Mouse (Mus musculus) heart, adult 8-10 months (tissue): ENCODE results near the gene Prdm5. TPM values are rescaled to one million over a fixed set of nuclear protein-coding genes. Genes with fewer than 3 reads are reported as not detected.
A peak's percentile ranks its signal among the peaks of the same experiment; 100 is the strongest.

Source experiments
- DNase-seq: peaks from one replicate; pipeline ENCODE4 v3.0.0; 2022; ENCODE audit warnings: low spot score
- total RNA-seq, 4 experiments: library from RNA; stranded (reverse); gene quantifications; 2 replicates each; pipeline ENCODE4 v1.2.4; 2022

The Prdm5 gene
- total RNA-seq = 10 to 100 TPM in 1 of 4 experiments, 1 to 10 TPM in 3; 5.2 to 10.1 (median 8.9) TPM

DNA sequence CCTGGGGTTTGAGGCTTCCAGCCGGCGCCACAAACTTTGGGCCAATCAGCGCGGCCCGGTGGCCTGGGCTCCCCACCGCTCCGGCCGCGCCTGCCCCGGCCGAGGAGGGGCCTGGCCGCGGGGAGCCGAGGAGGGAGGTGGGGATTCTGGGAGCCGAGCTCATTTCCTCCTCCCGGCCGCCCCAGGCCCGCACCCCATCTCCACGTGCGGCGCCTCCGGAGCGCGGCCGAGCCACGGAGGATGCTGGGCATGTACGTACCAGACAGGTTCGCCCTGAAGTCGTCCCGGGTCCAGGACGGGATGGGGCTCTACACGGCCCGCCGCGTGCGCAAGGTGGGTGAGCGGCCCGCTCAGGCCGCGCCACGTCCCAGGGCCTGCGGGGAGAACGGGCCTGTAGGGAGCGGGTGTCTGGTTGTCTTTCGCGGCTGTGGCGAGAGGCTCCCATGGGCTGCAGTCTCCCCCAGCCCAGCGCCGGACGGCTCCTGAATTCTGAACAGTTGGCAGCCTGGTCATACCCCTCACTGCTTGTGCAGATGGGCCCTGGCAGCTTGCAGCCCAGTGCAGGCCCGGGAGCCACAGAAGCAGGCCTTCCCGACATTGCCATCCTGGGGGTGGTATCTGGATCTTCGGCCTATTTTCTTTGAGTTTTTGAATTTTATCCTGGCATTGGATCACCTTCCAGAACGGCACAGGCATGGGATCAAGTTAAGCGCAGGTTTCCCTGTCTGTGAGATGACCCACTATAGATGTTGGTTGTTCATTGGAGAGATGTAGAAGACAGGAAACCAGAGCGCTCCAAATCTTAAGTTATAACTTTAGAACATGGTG lies at the start of gene Prdm5:
Gene Prdm5 (plus strand): TSS at position 128 of the 828 bp plus-strand sequence.
- DNase-seq = peak; percentile 47

DNA sequence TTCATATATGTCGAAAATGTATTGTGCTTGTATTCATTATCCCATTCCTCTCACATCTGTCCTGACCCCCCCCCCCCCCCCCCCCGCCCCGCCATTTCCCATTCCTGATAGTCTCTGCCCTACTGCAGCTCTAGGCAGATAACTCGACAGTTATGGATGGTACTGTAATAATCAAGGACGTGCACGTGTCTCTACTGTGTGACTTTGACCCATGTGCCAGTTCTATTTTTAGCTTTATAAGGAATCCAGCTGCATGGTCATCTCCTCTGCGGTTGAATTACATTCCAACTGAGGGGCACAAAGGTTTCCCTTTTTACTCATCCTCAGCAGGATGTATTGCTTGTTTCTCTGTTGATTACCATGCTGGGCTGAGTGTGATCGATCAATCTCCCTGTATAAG lies 39.3 kb upstream of the Prdm5 start:
- DNase-seq = peak; percentile 28

DNA sequence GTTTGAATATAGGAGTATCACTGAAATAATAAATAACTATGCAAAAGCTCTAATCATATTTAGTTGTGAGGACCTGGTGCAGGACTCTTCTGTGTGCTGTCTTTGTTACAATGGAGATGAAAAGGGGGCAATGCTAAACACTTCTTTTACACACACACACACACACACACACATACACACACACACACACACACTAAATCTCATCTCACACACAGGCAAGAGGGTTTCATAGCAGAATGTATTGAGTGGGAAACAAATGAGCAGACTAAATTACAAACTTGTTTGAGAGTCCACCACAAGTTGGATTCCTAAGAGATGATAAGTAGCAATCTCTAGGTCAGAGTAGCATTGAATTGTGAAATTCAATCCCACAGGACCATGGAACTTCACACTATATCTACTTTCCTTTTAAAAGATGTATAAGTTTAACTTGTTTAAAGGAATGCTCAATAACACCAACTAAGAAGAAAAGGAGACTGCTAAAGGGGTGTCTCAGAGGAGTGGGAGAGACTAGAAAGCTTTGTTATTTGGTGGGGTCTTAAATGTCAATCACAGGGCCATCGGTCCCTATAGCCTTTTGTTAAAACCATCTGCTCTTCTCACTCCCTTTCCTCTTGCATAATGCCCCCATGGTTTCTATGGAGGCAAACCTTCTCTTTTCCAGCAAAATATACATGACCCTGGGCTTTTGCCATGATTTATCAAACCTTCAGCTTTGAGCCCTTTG lies 35.5 kb upstream of the Prdm5 start:
- DNase-seq = no peak

DNA sequence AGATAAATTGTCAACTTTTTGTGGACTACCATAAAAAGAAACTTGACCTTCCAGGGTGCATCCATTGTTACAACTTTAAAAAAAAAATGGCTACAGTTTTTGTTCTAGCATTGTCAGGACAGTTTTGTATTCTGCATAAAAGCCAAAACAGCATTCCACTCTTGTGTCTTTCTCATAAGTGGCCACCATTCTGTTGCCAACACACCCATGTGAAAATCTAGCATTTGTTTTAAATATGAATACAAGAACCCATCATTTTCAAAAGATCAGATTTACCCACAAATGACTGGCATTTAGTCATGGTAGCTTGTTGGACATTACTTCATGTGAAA lies 35.0 kb upstream of the Prdm5 start:
- DNase-seq = no peak

DNA sequence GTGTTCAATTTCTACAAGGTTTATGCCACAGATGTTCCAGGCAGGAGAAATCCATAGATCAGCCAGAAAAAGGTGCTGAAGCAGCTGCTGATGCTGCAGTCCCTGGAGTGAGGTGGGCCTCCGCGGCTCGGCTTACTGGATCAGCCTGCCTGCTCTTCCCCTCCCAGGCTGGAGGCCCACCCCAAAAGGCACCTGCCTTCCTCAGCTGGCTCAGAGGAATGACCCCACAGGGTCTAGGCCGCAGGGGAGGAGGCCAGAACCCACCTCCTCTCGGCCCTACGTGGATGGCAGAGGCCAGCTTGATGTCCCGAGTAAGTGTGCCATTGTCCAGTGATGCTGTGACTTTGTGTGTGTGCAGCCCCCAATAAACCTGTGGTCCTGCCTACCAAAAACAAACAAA lies 20.6 kb upstream of the Prdm5 start:
- DNase-seq = no peak

DNA sequence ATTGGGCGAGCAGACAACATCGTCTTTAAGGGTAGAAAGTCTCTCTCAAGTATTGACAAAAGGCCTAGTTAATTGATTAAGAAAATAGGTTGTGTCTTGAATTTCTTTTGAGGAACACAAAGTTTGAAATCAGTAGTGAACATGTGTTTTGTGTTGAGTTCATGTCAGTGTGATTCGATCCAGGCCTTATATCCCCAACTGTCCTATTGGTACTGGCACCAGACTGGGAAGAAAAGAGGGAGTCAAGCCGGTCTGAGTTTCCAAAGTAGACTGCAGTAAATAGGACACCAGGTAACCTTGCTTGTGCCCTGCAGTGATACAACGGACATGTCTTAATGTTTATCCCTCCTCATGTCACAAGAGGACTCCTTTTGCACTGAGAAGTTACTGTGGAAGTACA lies 19.6 kb upstream of the Prdm5 start:
- no peak for DNase-seq

DNA sequence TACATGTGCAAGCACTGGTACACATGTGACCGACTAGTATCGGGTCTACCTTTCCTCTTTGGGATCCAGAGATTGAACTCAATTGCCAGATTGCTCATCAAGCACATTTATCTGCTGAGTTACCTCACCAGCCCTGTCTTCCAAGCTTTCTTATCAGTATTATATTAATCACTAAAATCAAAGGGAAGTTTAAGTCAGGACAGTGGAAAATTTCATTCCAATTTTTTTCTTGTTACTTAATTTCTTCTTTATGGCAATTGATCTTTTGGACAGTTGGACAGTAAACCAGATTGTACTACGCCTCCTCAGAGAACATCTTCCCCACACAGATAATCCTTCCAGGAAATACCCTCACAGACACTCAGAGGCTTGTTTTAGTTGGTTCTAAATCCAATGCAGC lies 18.7 kb upstream of the Prdm5 start:
- DNase-seq = no peak

DNA sequence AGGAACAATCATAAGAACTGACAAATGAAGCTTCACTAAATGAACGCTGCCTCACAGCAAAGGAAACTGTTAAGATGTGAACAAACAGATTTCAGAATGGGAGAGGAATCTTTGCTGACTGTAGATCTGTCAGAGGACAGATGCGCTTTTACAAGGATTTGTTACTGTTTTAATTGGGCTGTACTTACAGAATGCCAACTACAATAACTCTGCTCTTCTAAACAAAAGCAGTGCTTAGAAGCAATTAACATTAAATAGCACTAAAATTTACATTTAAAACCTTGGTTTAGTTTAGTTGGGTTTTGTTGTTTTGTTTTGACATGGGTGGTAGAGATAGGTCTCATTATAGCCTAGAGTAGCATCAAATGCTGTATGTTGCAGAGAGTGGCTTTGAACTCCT lies 14.3 kb upstream of the Prdm5 start:
- no peak for DNase-seq

DNA sequence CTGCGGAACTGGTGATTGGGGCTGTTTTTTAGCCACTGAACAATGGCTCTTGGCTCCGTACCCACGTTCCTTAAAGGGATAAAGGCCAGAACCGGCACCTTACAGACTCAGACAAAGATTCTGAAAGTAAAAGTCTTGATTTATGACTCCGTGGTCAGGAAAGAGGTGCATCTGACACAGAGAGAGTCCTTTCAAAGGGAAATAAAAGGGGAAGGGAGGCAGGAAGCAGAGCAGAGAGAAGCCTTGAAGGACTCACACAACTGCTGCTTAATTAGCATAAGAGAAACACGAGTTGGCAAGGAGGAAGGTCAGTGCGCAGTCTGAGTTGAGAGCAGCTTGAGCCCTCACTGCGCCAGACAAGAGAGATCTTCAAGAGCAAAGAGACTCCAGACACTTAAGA lies 13.7 kb upstream of the Prdm5 start:
- DNase-seq = peak; percentile 24

DNA sequence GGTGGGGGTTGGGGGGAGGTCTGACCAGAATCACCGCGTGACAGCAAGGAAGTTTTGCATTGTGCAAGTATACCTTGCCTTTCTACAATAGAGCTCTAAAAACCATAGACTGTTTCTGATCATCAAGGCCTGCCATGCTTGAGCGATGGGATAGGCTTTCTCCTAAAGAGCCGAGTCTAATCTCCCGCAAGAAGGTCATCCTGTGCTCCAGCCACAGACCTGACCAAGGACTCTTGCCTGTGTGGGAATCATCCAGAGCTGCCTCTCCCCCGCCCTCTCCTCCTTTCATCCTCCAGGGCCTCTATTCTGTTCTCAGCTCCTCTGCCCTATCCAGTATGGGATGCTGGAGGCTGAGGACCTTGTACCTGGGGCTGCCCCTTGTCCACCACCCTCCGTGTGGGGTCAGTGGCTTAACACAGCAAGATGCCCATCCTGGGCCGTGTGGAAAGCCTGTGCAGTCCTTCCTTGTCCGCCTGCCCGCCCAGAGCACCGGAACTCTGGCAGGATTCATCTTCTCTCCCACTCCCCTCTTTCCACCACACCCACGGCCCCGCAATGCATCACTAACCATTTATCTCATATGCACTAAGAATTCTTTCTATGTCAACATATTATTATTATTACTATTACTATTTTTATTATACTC lies 12.9 kb upstream of the Prdm5 start:
- no peak for DNase-seq

DNA sequence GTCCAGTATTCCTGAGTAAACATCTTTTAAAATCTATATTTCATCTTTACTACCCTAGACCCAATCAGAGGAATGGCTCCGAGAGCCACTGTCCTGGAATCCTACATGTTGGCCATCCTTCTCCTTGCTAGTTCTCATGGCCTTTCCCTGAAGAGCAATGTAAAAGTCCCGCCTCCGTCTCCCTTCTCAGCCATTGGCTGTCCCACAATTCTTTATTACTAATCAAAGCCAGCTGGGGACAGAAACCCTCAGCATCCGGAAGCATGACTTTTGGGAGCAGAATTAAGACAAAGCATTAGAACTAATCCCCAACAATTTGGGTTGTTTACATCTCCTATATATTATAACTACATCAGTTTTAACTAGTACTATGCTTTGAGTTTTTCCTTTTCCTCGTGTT lies 10.9 kb upstream of the Prdm5 start:
- no peak for DNase-seq

DNA sequence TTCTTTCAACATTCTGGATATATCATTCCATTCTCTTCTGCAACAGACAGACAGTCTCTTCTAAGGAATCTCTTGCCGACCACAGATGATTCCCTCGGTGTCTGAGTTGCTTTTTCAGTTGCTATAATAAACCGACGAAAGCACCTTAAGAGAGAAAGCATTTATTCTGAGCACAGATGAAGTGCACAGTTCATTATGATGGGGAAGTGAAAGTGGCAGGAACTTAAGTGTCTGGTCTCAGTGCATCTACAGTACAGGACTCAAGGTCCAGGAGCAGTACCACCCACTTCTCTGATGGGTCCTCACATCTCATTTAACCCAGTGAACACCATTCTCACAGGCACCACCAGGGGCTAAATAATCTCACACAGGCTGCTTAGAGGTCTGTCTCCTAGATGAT lies 5.2 kb upstream of the Prdm5 start:
- no peak for DNase-seq

DNA sequence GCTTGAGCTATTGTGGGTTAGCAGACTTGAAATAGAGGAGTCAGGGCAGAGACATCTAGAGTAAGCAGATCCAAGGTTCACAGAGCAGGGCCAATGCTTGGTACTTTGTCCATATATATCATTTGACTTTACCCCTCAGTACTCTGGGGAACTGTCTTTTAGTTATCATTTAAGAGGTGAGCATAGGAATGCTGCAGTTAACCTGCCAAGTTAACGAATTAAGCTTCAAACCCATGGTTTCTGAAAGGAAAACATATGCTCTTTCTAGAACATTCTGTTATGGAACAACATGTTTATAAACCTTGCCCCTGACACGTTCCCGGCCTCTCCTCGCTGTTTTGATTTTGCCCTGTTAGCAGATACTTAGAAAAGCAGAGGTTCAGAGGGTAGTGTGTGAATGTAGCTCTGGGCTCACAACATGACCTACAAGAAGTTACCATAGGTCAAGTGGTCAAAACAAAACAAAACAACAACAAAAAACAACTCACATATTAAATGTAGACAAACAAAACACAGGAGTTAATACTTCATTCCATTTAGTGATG lies 973 bp downstream of the Prdm5 start:
- DNase-seq = no peak

DNA sequence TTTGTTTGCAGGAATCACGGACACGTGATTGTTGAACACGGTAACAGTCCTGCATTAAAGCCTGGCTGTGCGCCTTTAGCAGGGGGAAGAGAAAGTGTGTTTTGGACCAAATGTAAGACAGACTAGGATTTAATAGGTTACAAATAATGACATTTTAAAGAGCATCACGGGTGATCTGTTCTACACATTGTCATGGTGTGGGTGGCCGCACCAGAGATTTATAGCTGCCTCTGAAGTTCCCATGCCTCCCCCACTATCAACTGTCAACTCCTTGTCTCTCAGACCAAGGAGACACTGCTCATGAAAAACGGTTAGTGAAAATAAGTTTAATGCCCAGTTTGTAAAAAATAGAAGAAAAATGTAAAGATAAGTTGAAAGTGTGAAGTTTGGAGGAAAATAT lies 2.7 kb downstream of the Prdm5 start:
- no peak for DNase-seq

DNA sequence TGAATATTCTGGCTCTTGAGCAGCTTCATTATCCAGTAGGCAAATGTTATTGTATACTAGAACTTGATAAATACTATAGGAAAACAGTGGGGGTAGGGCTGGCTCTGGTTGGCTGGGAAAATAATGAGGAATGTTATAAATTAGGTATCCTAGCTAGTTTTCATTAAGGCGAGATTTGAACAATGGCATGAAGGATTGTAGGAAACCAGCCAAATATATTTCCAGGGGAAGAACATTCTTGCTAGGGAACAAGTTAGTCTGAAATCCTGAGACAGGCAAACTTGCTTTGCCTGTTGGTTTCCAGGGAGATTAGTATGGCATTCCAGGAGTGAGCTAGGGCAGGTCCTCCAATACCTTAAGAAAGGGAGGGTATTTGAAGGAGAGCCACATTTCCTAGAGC lies 4.9 kb downstream of the Prdm5 start:
- DNase-seq = no peak

DNA sequence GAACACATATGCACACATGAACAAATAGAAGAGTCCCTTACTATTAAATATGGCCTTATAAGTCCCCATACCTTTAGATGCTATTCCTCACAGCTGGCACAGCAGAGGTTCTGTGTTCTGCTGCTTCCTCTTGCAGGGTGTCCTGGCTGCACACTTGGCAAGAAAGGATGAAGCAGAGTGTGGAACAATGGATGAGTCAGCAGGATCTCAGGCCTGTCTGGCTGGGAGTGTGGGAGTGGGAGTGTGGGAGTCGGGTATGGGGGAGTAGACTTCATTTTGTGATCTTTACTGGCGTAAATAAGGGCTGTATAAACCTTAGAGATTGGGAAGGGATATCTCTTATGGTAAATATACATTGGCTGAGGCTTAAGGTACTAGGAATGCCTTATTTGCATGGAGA lies 14.1 kb downstream of the Prdm5 start:
- no peak for DNase-seq

DNA sequence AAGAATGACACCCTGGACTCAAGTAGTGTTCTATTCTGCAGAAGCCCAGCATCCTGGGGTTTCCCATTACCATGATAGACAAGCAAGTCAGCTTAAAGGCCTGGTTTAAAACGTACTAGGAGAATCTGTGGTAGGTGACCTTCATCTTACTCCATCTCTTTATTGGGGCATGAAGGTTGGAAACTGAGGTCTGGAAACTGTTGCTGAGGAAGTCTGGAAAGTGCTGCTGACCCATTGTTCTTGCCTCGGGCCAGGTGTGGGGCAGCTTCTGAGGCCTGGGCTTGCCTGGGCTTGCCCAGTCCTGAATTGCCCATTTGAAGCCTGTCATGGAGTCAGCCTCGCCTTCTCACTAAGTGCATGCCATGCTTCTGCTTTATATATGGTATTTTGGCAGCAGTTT lies 17.8 kb downstream of the Prdm5 start:
- no peak for DNase-seq

DNA sequence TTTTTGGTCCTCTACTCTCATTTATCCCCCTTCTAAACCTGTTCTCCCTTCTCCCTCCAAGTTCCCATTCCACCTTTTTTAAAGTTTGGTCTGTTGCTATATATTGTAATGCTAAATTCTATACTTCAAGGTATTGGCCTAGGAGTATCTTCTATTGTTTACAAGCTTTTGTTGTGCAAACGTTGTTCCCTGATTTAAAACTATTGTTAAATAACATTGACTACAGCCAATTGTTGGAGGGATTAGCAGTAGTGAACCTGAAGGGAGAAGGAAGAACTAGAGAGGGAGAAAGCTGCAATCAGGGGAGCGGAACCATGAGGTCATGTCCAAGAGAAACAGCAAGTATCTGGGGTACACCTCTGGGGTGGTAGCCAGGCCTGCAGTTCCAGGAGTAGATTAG lies 18.5 kb downstream of the Prdm5 start:
- DNase-seq = no peak

DNA sequence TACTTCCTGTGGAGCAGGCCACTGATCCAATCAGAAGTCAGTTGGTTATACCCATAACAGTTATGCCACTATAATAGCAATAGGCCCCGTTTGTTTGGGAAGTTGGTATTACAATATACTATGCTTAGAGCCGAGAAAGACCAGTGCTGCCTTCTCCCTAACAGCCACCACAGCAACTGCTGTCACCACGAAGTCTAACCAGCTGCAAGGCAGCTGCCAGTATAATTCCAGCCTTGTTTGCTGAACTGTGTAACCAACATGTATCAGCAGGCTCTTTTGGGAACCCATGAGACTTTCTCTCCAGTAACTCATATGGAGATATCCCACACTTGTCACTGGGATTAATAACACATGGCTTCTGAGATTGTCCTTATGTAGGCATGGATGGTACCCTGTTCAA lies 19.6 kb downstream of the Prdm5 start:
- no peak for DNase-seq

DNA sequence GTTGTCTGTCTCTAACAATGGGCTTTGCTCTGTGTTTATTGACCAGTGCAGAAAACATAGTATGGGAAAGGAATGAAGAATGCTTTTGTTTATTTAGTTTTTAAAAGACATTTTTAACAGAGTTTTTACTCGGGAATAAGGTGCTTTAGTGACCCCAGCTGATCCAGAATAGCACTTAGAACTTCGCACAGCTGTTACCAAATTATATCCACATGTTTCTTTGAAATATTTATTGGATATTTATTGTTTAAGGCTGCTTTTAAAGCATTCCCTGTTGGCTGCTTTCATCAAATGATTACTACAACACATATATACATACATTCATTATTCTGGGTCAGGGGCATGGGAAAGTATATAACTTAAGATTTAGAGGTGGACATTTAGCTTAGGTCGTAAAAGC lies 32.9 kb downstream of the Prdm5 start:
- DNase-seq = no peak

DNA sequence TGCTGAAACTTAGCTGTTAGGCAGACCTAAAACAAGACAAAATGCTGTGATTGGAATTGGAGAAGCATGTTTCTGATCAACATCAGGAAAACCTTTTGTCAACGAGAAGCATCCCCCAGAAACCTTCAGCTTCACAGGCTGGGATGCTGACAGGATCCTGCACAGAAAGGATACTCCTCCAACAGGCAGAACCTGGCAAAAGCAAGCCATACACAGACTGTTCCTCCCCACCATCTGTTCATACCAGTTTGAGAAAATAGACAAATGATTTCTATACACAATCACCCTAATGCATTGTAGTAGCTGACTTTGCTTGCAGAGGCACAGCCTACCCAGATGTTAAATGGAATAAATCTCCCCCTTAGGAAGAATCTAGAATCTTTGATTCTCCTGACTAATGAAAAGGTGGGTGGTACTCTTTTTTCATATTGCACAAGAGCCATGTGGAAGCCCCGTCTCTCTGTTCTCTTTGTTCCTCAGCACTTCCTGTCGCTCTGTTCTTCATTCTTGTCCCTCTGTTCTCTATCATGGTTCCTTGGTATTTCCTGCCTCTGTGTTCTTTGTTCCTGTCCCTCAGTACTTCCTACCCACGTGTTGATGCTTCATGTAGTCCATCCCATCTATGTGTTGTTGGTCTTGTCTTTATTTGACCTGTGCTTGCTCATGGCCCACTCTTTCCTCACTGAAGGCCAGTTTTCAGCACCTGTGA lies 39.4 kb downstream of the Prdm5 start:
- DNase-seq = no peak

DNA sequence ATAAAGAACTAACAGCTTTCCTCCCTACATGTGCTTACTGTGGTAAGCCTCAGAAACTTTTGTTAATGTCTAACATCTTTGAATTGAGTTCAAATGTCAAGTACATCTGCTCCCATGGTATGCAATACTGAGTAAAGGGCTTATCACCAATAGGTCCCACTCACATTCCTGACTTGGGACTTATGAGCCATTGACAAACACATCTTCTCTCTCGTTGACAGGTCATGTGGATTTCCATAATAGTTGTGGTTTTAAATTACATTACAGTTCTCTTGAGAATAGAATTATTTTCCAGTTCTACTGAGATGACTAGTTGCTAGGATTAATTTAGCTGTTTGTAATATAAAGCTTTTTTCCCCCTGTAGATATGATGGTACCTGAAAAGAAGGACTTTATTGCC lies 49.9 kb downstream of the Prdm5 start:
- DNase-seq = no peak
